Mouse (Mus musculus) myocyte (in vitro differentiated cells): ENCODE data around the gene Msrb1. TPM values are rescaled to one million over a fixed set of nuclear protein-coding genes. Genes with fewer than 3 reads are reported as not detected.
A peak's percentile ranks its signal among the peaks of the same experiment; 100 is the strongest.

Source experiments
- H3K27me3 ChIP-seq: one replicate; pipeline ENCODE4 v1.6.1; 2011; ENCODE audit not compliant: control insufficient read depth, insufficient read depth, insufficient read length
- H3K36me3 ChIP-seq: one replicate; pipeline ENCODE4 v1.6.1; 2011; ENCODE audit not compliant: control insufficient read depth, insufficient read depth
- H3K4me2 ChIP-seq: one replicate; pipeline ENCODE4 v1.6.1; 2011; ENCODE audit warnings: low read depth, control low read depth
- H3K4me3 ChIP-seq: one replicate; pipeline ENCODE4 v1.5.1; 2011; ENCODE audit warnings: mild to moderate bottlenecking, control low read depth, moderate library complexity
- H3K79me2 ChIP-seq: one replicate; pipeline ENCODE4 v1.6.1; 2011; ENCODE audit not compliant: control insufficient read depth, insufficient read depth
- H3ac ChIP-seq: one replicate; pipeline ENCODE4 v1.6.1; 2011; ENCODE audit not compliant: control insufficient read depth, insufficient read length
- CEBPB ChIP-seq: IDR thresholded peaks from 2 replicates; pipeline ENCODE4 v1.6.1; 2011; ENCODE audit warnings: mild to moderate bottlenecking, moderate library complexity; ENCODE audit not compliant: poor library complexity, insufficient read depth, severe bottlenecking
- E2F4 ChIP-seq: IDR thresholded peaks from one replicate; pipeline ENCODE4 v1.6.1; 2011; ENCODE audit warnings: mild to moderate bottlenecking, control low read depth, moderate library complexity; ENCODE audit not compliant: insufficient read depth
- MAX ChIP-seq: IDR thresholded peaks from one replicate; pipeline ENCODE4 v1.6.1; 2011; ENCODE audit warnings: low read depth, mild to moderate bottlenecking, control low read depth
- MYOD1 ChIP-seq, 3 experiments: IDR thresholded peaks; one replicate each; pipeline ENCODE4 v1.6.1; 2011; ENCODE audit warnings: control low read depth in 2 of 3, low read depth in 2 of 3, mild to moderate bottlenecking in 2 of 3, moderate library complexity in 1 of 3; ENCODE audit not compliant: insufficient read length in 2 of 3, control insufficient read depth in 1 of 3
- MYOG ChIP-seq, 3 experiments: IDR thresholded peaks; one replicate each; pipeline ENCODE4 v1.6.1; 2011; ENCODE audit warnings: control low read depth in 2 of 3, low read depth in 2 of 3, mild to moderate bottlenecking in 2 of 3; ENCODE audit not compliant: insufficient read length in 2 of 3, control insufficient read depth in 1 of 3, insufficient read depth in 1 of 3
- POLR2A ChIP-seq: IDR thresholded peaks from one replicate; pipeline ENCODE4 v1.6.1; 2011; ENCODE audit warnings: low read depth, mild to moderate bottlenecking, control low read depth, moderate library complexity; ENCODE audit not compliant: insufficient read length
- POLR2AphosphoS2 ChIP-seq: IDR thresholded peaks from one replicate; pipeline ENCODE4 v1.6.1; 2011; ENCODE audit warnings: low read depth, control low read depth; ENCODE audit not compliant: insufficient read length
- REST ChIP-seq: IDR thresholded peaks from one replicate; pipeline ENCODE4 v1.6.1; 2011; ENCODE audit warnings: mild to moderate bottlenecking, control low read depth, moderate library complexity; ENCODE audit not compliant: insufficient read depth, insufficient read length
- SRF ChIP-seq: IDR thresholded peaks from one replicate; pipeline ENCODE4 v1.6.1; 2011; ENCODE audit warnings: low read depth; ENCODE audit not compliant: control insufficient read depth, insufficient read length
- TCF12 ChIP-seq: IDR thresholded peaks from one replicate; pipeline ENCODE4 v1.6.1; 2011; ENCODE audit warnings: mild to moderate bottlenecking, control low read depth; ENCODE audit not compliant: poor library complexity, insufficient read depth, severe bottlenecking
- TCF3 ChIP-seq: IDR thresholded peaks from one replicate; pipeline ENCODE4 v1.6.1; 2011; ENCODE audit warnings: low read depth, control low read depth; ENCODE audit not compliant: insufficient read length
- USF1 ChIP-seq: IDR thresholded peaks from one replicate; pipeline ENCODE4 v1.6.1; 2011; ENCODE audit warnings: low read depth, mild to moderate bottlenecking, control low read depth, moderate library complexity
- polyA plus RNA-seq: library from polyadenylated mRNA; unstranded; fragments of >200 nt; fragmentation: generic; extraction: Trizol; gene quantifications from one replicate; pipeline ENCODE4 v1.2.1, GENCODE M21; 2012; ENCODE audit warnings: missing spikeins

Msrb1 gene
- polyA plus RNA-seq, 1 experiment: 73.9 TPM

DNA sequence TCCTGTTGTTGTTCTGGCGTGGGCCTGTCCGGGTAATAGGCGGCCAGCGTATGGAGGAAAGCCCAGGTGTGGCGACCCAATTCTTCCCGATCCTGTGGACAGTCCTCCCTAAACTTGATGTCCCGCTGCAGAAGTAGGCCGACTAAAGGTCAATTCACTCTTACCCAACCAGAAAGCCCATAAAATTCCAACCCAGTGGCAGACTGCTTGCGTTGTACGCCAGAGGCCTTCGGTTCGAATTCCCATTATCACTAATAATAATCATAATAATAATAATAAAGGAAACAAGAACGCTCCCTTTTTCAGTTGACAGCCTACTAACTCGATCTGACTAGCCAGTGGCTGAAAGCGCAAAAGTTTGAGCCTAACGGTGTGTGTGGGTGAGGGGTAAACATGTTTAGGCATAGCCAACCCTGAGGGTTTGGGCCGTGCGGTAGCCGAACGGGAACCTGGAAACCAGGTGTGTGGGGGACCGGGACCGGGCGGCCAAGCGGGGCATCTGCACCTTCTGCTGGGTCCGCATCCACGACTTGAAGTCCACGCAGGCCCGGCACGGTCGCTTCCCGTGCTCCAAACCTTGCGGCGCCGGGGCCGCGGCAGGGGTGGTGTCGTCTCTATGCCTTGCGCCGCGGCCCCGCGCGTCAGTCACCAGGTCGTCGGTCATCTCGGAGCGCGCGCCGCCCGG is 41.0 kb upstream of the Msrb1 start:
- peaks cover 5% of the 10 kb centered on the region for H3K79me2 ChIP-seq
- H3K27me3 ChIP-seq: no peaks in the 10 kb centered on the region
- TF ChIP-seq POLR2AphosphoS2 (no peak), SRF (no peak), POLR2A (no peak), USF1 (no peak), MYOG (IDR thresholded peaks at IDR 0.05; ENCODE audit: control insufficient read depth in 1 of 3, insufficient read depth in 1 of 3, insufficient read length in 2 of 3, low read depth in 2 of 3) (no peak), E2F4 (no peak)
- H3K4me3 ChIP-seq: peak overlapping the region; percentile 45
- peak overlapping the region; percentile 50 for H3ac ChIP-seq
- H3K4me2 ChIP-seq: peak overlapping the region; percentile 58
- H3K36me3 ChIP-seq: no peaks in the 10 kb centered on the region

DNA sequence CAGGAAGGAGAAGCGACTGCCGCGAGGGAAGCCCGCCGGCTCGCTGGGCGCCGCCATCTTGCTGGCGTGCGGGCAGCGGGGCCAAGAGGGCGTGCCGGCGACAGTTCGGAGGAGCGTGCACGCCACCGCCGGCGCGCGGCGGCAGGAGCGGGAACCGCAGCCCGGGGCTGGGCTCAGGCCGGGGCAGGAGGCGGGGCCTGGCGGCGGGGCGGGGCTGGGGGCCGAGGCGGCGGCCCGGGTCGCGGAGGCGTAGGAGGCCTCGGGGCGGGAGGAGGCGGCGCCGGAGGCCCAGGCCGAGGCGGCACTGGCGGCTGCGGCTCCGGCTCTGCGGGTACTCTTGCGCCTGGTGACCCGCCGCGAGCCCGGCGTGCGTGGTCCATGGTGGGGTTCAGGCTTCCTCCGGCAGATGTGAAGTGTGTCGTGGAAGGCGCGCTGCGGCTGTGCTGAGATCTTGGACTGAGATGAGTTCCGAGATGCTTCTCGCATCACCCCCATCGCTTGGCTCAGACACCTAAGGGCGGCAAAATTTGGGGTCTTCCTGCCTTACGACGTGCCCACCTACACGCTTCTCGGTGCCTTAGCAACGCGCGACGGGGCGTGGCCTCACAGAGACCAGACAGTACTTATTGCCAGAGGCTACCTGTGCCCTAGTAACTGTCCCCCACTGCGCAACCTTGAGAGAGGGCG is 40.3 kb upstream of the Msrb1 start, which contains the start of the genes Gfer and Noxo1:
Gene Gfer, minus strand, starts transcription at position 146 of the 687 bp plus-strand sequence.
Gene Noxo1, plus strand, starts transcription at position 224 of the 687 bp plus-strand sequence.
- no peaks in the 10 kb centered on the region for H3K36me3 ChIP-seq
- peak within 1 kb of the TSS; percentile 50 for H3ac ChIP-seq
- H3K27me3 ChIP-seq: no peaks in the 10 kb centered on the region
- peak within 1 kb of the TSS; percentile 84 for H3K4me2 ChIP-seq
- H3K79me2 ChIP-seq: peaks cover 5% of the 10 kb centered on the region
- TF ChIP-seq MYOG (IDR thresholded peaks at IDR 0.05; ENCODE audit: control insufficient read depth in 1 of 3, insufficient read depth in 1 of 3, insufficient read length in 2 of 3, low read depth in 2 of 3) (no peak), POLR2A (peak; percentile 91), MAX (no peak), POLR2AphosphoS2 (peak; percentile 86), MYOD1 (IDR thresholded peaks at IDR 0.05; ENCODE audit: control insufficient read depth in 1 of 3, insufficient read length in 2 of 3, low read depth in 2 of 3) (peak in 1 of 3 experiments; percentile 51)
- peak within 1 kb of the TSS; percentile 45 for H3K4me3 ChIP-seq

DNA sequence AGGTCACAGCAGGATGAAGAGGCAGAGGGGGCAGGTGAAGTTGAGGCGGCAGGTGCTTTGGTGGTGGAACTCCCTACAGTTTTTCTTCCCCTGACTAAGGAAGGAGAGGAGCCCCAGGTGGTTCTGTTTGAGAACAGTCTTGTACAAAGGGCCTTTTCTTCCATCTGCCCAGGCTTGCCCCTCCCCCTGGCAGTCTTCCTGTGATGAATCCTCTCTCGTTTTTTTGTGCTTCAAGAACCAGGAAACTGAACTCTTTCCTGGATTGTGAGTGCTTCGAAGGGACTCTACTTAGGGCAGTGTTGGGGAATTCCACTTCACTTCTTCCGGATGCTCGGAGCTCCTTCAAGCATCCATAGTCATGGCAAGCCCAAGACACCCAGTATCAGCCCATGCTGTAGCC is 38.5 kb upstream of the Msrb1 start:
- Histone ChIP-seq H3K27me3 (no peaks in the 10 kb centered on the region), H3K4me2 (no peak overlapping the region), H3K79me2 (peaks cover 5% of the 10 kb centered on the region), H3ac (no peak overlapping the region), H3K36me3 (peaks cover 9% of the 10 kb centered on the region), H3K4me3 (no peak overlapping the region)
- TF ChIP-seq SRF (no peak), TCF12 (no peak), MYOG (IDR thresholded peaks at IDR 0.05; ENCODE audit: control insufficient read depth in 1 of 3, insufficient read depth in 1 of 3, insufficient read length in 2 of 3, low read depth in 2 of 3) (no peak), MAX (no peak), POLR2AphosphoS2 (no peak), POLR2A (no peak), REST (no peak)

DNA sequence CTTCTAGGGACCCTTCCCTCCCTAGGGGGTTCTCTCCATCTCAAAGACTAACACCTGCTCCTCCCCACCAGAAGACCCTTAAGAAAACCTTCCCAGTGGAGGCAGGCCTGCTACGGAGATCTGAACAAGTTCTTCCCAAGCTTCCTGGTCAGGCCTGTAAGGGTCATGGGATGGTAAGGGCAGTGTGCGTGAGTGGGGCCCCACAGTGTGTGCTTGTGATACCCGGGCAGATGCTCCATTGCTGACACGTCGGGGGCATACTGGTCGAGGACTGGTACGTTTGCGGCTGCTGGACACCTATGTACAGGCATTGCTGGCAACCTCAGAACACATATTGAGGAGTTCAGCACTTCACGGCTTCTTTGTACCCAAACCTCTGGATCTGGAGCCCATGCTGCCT is 37.7 kb upstream of the Msrb1 start:
- Histone ChIP-seq H3K4me2 (no peak overlapping the region), H3K27me3 (no peaks in the 10 kb centered on the region), H3ac (no peak overlapping the region), H3K36me3 (peaks cover 9% of the 10 kb centered on the region), H3K4me3 (no peak overlapping the region), H3K79me2 (peaks cover 5% of the 10 kb centered on the region)
- TF ChIP-seq MYOD1 (IDR thresholded peaks at IDR 0.05; ENCODE audit: control insufficient read depth in 1 of 3, insufficient read length in 2 of 3, low read depth in 2 of 3) (no peak), E2F4 (no peak), POLR2AphosphoS2 (peak; percentile 77)

DNA sequence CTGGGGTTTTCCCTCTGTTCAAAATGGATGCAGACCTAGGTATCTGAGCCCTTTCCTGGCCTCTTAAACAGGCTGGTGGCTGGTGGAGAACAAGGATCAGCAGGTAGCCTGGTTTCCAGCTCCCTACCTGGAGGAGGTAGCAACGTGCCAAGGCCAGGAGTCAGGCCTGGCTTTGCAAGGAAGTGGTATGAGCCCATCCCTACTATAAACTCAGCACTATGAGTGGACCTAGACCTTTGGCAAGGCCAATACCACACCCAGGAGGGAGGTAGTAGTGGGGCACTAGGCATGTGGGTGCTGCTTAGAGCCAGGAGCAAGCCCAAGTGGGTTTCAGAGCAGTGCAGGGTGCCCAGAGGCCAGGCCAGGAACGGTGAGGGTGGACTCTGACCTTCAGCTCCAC is 37.0 kb upstream of the Msrb1 start:
- H3K4me2 ChIP-seq: no peak overlapping the region
- no peaks in the 10 kb centered on the region for H3K27me3 ChIP-seq
- peaks cover 9% of the 10 kb centered on the region for H3K36me3 ChIP-seq
- no peak overlapping the region for H3K4me3 ChIP-seq
- TF ChIP-seq POLR2A (no peak), POLR2AphosphoS2 (no peak), MYOG (IDR thresholded peaks at IDR 0.05; ENCODE audit: control insufficient read depth in 1 of 3, insufficient read depth in 1 of 3, insufficient read length in 2 of 3, low read depth in 2 of 3) (no peak), CEBPB (no peak), MYOD1 (IDR thresholded peaks at IDR 0.05; ENCODE audit: control insufficient read depth in 1 of 3, insufficient read length in 2 of 3, low read depth in 2 of 3) (no peak), E2F4 (no peak), TCF12 (no peak), TCF3 (no peak), MAX (no peak), USF1 (no peak), REST (no peak), SRF (no peak)
- no peak overlapping the region for H3ac ChIP-seq
- H3K79me2 ChIP-seq: peaks cover 5% of the 10 kb centered on the region
